Mouse (Mus musculus) testis, adult 2 months (tissue): Measurements from ENCODE around the gene Zfp654. TPM values are rescaled to one million over a fixed set of nuclear protein-coding genes. Genes with fewer than 3 reads are reported as not detected.

ENCODE experiments used
- H3K27ac ChIP-seq: fragments of 200-500 bp; 2 replicates; pipeline ENCODE4 v1.5.1; 2012; ENCODE audit warnings: low read depth, low read length; ENCODE audit not compliant: control insufficient read depth, insufficient read depth
- H3K27me3 ChIP-seq: fragments of 200-500 bp; 2 replicates; pipeline ENCODE4 v1.6.1; 2012; ENCODE audit warnings: mild to moderate bottlenecking, low read length, moderate library complexity; ENCODE audit not compliant: control insufficient read depth, insufficient read depth
- H3K36me3 ChIP-seq: fragments of 200-500 bp; 2 replicates; pipeline ENCODE4 v1.6.1; 2012; ENCODE audit warnings: mild to moderate bottlenecking, low read length; ENCODE audit not compliant: control insufficient read depth, insufficient read depth
- H3K4me1 ChIP-seq: fragments of 200-500 bp; 2 replicates; pipeline ENCODE4 v1.6.1; 2012; ENCODE audit warnings: low read length; ENCODE audit not compliant: control insufficient read depth, insufficient read depth
- H3K4me3 ChIP-seq: fragments of 200-500 bp; 2 replicates; pipeline ENCODE4 v1.5.1; 2012; ENCODE audit warnings: low read depth, mild to moderate bottlenecking, low read length, moderate library complexity, mixed read lengths; ENCODE audit not compliant: control insufficient read depth
- CTCF ChIP-seq: fragments of 200-500 bp; IDR thresholded peaks from 2 replicates; pipeline ENCODE4 v1.5.1; 2012; ENCODE audit warnings: low read depth, mild to moderate bottlenecking, inconsistent platforms, low read length, moderate library complexity; ENCODE audit not compliant: control insufficient read depth, insufficient read depth, insufficient replicate concordance
- POLR2A ChIP-seq: fragments of 200-500 bp; IDR thresholded peaks from 2 replicates; pipeline ENCODE4 v1.6.1; 2012; ENCODE audit warnings: low read depth, mild to moderate bottlenecking, inconsistent platforms, low read length, moderate library complexity; ENCODE audit not compliant: control insufficient read depth
- polyA plus RNA-seq: library from polyadenylated mRNA; depleted of rRNA; stranded (reverse); fragments of >200 nt; gene quantifications from 2 replicates; pipeline ENCODE4 v1.2.3, GENCODE M21; 2012

Gene Zfp654
- polyA plus RNA-seq, 1 experiment = 41.3 TPM

GRCm38 (mm10) chr16:64856946-64857345 lies 5.5 kb upstream of the Zfp654 start:
- Histone ChIP-seq H3K4me1 (peaks cover 4% of the 10 kb centered on the region; the same call in 1 of the 2 replicates), H3K27me3 (no peaks in the 10 kb centered on the region), H3K36me3 (peaks cover 3% of the 10 kb centered on the region), H3K4me3 (no peak overlapping the region), H3K27ac (no peak overlapping the region)
- TF ChIP-seq CTCF (no peak), POLR2A (no peak)

DNA sequence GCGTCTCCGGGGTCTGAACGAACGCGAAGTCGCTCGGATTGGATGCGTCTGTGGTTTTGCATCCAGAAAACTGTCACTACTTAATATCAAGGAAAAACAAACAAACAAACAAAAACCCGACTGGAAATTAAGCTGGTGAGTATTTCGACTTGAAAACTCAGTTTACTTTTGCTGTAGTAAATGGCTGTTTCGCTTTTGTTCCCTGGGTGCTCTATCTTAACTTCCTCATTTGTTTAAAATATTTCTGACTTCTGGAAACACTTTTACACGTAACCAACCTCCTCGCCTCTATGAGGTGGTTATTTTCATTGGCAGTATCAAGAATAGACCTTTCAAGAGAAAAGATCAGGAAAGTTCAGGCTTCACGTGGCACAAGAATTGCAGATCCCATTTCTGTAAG lies 1.4 kb upstream of the Zfp654 start:
- peak overlapping the region; percentile 98 for H3K4me3 ChIP-seq
- H3K27ac ChIP-seq = peak overlapping the region; percentile 97; the same call in 1 of the 2 replicates
- TF ChIP-seq CTCF = no peak
- no peak for TF ChIP-seq POLR2A
- H3K4me1 ChIP-seq = peaks cover 10% of the 10 kb centered on the region
- peaks cover 3% of the 10 kb centered on the region for H3K36me3 ChIP-seq
- H3K27me3 ChIP-seq = no peaks in the 10 kb centered on the region

DNA sequence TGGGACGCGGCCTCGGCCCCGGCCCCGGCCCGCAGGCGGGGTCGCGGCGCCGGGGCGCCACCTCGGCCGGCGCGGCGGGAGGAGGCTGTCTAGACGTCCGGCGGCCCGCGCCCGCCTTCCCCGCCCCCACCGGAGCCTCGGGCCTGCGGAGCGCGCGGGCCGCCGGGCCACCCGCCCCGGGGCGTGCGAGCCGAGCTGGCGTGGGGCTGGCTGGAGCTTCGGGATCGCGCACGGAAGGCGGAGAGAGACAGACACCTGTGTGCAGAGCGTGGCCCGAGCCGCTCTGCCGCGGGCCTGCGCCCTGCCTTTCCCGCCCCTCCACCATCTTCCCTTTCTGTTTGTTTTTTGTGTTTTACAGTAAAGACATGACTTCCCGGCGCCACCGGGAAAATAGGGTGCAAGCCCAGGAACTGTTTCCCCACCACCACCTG lies 1.0 kb upstream of the Zfp654 start:
- Histone ChIP-seq H3K27me3 (no peaks in the 10 kb centered on the region), H3K4me3 (peak overlapping the region; percentile 98), H3K27ac (peak overlapping the region; percentile 97), H3K36me3 (peaks cover 3% of the 10 kb centered on the region), H3K4me1 (peaks cover 10% of the 10 kb centered on the region)
- no peak for TF ChIP-seq CTCF

DNA sequence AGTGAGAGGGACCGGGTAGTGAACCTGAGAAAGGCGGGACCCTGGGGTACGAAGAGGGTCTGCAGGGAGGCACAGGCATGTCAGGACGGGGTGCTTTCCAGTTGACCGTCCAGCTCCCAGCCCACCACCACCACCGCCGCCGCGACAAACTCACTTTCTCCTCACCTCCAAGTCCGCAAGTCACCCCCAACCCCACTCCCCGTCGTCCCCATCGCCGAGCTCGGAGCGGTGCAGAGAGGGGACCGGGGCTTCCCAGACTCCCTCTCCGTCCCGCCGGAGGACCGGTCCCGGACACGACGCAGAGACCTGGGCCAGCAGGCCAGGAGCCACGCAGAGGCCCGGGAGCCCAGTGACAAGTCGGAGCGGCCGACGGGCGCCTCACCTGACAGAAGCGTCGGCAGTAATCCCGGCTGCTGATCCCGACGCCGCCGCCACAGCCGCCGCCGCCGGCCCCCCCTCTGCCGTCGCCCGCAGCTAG lies 328 bp downstream of the Zfp654 start:
- Histone ChIP-seq H3K4me1 (peaks cover 10% of the 10 kb centered on the region), H3K36me3 (peaks cover 3% of the 10 kb centered on the region), H3K4me3 (peak overlapping the region; percentile 98), H3K27me3 (no peaks in the 10 kb centered on the region), H3K27ac (peak overlapping the region; percentile 97)
- no peak for TF ChIP-seq POLR2A
- no peak for TF ChIP-seq CTCF

DNA sequence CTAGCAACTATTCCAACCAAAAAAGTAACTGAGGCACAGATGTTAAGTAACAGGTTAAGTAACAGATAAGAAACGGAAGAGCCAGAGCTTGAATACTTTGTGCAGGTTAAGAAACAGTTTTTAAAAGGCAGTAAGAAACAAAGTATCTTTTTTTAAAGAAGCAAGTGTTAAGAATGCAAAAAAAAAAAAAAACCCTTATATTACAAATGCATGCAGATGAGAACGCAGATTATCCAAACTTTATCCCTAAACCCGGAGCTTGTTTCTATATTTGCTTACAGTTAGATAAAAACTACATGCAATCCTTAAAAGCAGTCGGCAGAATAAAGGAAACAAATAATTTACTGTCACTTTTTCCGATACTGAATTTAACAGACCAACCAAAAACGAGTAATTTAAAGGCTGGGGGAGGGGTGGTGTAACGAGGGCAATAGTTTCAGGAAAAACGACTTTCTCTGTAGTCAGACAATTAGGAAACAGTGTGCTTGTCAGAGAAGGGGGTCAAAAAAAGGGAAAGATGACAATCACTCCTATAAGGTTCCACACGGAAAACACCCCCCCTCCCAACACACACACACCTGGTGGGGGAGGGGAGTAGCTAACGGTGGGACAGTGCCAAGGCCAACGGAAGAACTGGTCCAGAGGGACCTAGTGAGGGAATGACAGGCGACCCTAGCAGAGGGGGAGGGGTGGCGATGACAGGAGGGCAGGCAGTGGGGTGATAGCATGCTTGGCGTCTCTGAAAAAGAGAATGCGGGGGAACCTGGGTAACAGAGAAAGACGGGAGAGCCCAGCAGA lies 966 bp downstream of the Zfp654 start:
- Histone ChIP-seq H3K36me3 (no peaks in the 10 kb centered on the region; the same call in 1 of the 2 replicates), H3K27ac (peak overlapping the region; percentile 97), H3K4me1 (peaks cover 10% of the 10 kb centered on the region), H3K27me3 (no peaks in the 10 kb centered on the region), H3K4me3 (peak overlapping the region; percentile 98)
- TF ChIP-seq POLR2A (peak; percentile 57; the same call in 1 of the 2 replicates), CTCF (no peak)

DNA sequence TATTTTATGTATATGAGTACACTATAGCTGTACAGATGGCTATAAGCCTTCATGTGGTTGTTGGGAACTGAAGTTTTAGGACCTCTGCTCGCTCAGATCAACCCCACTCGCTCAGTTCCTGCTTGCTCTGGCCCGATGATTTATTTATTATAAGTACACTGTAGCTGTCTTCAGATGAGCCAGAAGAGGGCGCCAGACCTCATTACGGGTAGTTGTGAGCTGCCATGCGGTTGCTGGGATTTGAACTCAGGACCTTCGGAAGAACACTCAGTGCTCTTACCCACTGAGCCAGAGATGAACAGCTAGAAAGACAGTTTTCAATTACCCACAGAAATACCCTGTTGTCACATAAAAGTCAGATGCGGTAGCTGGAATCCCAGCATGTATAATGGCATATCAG lies 5.5 kb downstream of the Zfp654 start:
- Histone ChIP-seq H3K36me3 (no peaks in the 10 kb centered on the region), H3K4me1 (peaks cover 7% of the 10 kb centered on the region), H3K4me3 (no peak overlapping the region), H3K27me3 (no peaks in the 10 kb centered on the region), H3K27ac (no peak overlapping the region)
- TF ChIP-seq POLR2A (no peak), CTCF (no peak)

GRCm38 (mm10) chr16:64842374-64842729 lies 9.1 kb downstream of the Zfp654 start:
- no peaks in the 10 kb centered on the region for H3K4me1 ChIP-seq
- TF ChIP-seq POLR2A (no peak), CTCF (no peak)
- H3K27ac ChIP-seq = no peak overlapping the region
- H3K36me3 ChIP-seq = no peaks in the 10 kb centered on the region
- no peak overlapping the region for H3K4me3 ChIP-seq
- no peaks in the 10 kb centered on the region for H3K27me3 ChIP-seq
